Mouse (Mus musculus) heart, adult 2 months (tissue): ENCODE results near the gene Usp39.

ENCODE experiments used
- CTCF ChIP-seq: fragments of 200-600 bp; IDR thresholded peaks from 2 replicates; pipeline ENCODE4 v1.8.1; 2022; ENCODE audit warnings: antibody characterized with exemption, mild to moderate bottlenecking, moderate library complexity
- EP300 ChIP-seq: fragments of 200-500 bp; IDR thresholded peaks from 2 replicates; pipeline ENCODE4 v1.6.1; 2011; ENCODE audit warnings: low read depth, low read length, control low read depth; ENCODE audit not compliant: insufficient read depth

DNA sequence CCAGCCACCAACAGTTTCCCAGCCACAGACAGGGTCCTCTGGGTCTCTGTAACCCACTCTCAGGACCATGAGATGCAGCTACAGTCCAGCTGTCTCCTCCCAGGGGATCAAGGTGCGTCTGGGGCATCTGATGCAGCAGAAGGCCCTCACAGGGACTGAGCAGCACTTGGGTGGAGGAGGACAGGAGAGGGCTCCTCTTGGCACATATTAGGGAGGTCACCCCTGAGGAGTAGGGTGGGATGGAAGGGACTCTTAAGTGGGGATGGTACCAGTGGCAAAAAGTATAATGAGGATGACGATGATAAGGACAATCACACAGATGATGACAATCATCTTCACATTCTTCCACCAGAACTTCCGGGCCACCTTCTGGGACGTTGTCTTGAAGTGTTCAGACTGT, 40.3 kb upstream of the Usp39 start:
- no peak for TF ChIP-seq EP300
- TF ChIP-seq CTCF, result no peak
